Mouse (Mus musculus) liver, embryonic 14.5 days (tissue): ENCODE results near the gene Flt3. TPM values are rescaled to one million over a fixed set of nuclear protein-coding genes. Genes with fewer than 3 reads are reported as not detected.

ENCODE experiments used
- ATAC-seq: fragments of 200-750 bp; cut with Nextera tagmentation; 2 replicates; pipeline ENCODE4 v1.8.0; 2017; ENCODE audit warnings: moderate number of reproducible peaks, mild to moderate bottlenecking, moderate library complexity; ENCODE audit not compliant: insufficient read depth
- DNase-seq, 3 experiments: peaks; one replicate each; pipeline ENCODE4 v3.0.0-alpha.2; 2012 to 2013; ENCODE audit warnings: low read depth in 3 of 3, low spot score in 3 of 3
- H3K27ac ChIP-seq: fragments of 300-500 bp; sonication (generic); 2 replicates; pipeline ENCODE4 v1.5.1; 2014; ENCODE audit warnings: moderate library complexity, mild to moderate bottlenecking, control low read depth, inconsistent platforms
- H3K27me3 ChIP-seq: fragments of 300-500 bp; sonication (generic); 2 replicates; pipeline ENCODE4 v1.6.1; 2014; ENCODE audit warnings: mild to moderate bottlenecking, low read length, moderate library complexity; ENCODE audit not compliant: control insufficient read depth, insufficient read depth
- H3K36me3 ChIP-seq: fragments of 300-500 bp; sonication (generic); replicated peaks from 2 replicates; pipeline ENCODE4 v1.6.1; 2014; ENCODE audit warnings: low read depth; ENCODE audit not compliant: control insufficient read depth, insufficient read depth
- H3K4me1 ChIP-seq, 2 experiments: fragments of 200-500 bp in 1 of 2; fragments of 300-500 bp in 1 of 2; sonication (generic) in 1 of 2; replicated peaks; 2 replicates each; pipeline ENCODE4 v1.6.1; 2012 to 2014; ENCODE audit warnings: antibody characterized with exemption in 1 of 2, inconsistent platforms in 1 of 2, low read length in 1 of 2; ENCODE audit not compliant: control insufficient read depth in 2 of 2, insufficient read depth in 2 of 2
- H3K4me2 ChIP-seq: fragments of 300-500 bp; sonication (generic); 2 replicates; pipeline ENCODE4 v1.6.1; 2014; ENCODE audit warnings: low read depth, mild to moderate bottlenecking, control low read depth, moderate library complexity
- H3K4me3 ChIP-seq, 2 experiments: fragments of 200-500 bp in 1 of 2; fragments of 300-500 bp in 1 of 2; sonication (generic) in 1 of 2; 2 replicates each; pipeline ENCODE4 v1.5.1; 2012 to 2014; ENCODE audit warnings: low read depth in 2 of 2, low read length in 2 of 2, mild to moderate bottlenecking in 2 of 2, control low read depth in 1 of 2, inconsistent platforms in 1 of 2, moderate library complexity in 1 of 2; ENCODE audit not compliant: insufficient read depth in 1 of 2
- H3K9ac ChIP-seq: fragments of 300-500 bp; sonication (generic); replicated peaks from 2 replicates; pipeline ENCODE4 v1.6.1; 2014; ENCODE audit warnings: mild to moderate bottlenecking, control low read depth, moderate library complexity
- H3K9me3 ChIP-seq: fragments of 300-500 bp; sonication (generic); 2 replicates; pipeline ENCODE4 v1.6.1; 2016; ENCODE audit warnings: low read length, mixed read lengths; ENCODE audit not compliant: control insufficient read depth
- CTCF ChIP-seq: IDR thresholded peaks from 2 replicates; pipeline ENCODE4 v1.5.1; 2016; ENCODE audit warnings: antibody characterized with exemption, low read depth, control low read depth
- EP300 ChIP-seq: IDR thresholded peaks from 2 replicates; pipeline ENCODE4 v1.6.1; 2016; ENCODE audit warnings: antibody characterized with exemption, low read depth
- WGBS: fragments of 180-500 bp; shearing (Covaris S2); extraction: QIAGEN DNeasy Blood & Tissue Kit; methylation state at CpG from one replicate; pipeline ENCODE4 v1.1.7; 2014; ENCODE audit not compliant: insufficient replicate concordance; 5-methylcytosine and 5-hydroxymethylcytosine counted together
- polyA plus RNA-seq, 2 experiments: library from polyadenylated mRNA; depleted of rRNA in 1 of 2; stranded (reverse) in 1 of 2; unstranded in 1 of 2; fragments of >200 nt; fragmentation: Nextera tagmentation in 1 of 2; extraction: Ambion mirVana in 1 of 2; gene quantifications; 2 replicates each; pipeline versions ENCODE4 v1.2.1 to v1.2.3; 2012 to 2014

The Flt3 gene
- polyA plus RNA-seq, 2 experiments = 0.88 to 1.2 TPM

GRCm38 (mm10) chr5:147401024-147401423, 735 bp upstream of the Flt3 start:
- TF ChIP-seq EP300 = no peak
- no peak overlapping the region for H3K9ac ChIP-seq
- H3K4me2 ChIP-seq = no peak overlapping the region
- 31% methylated on average over 11 of the region's 11 CpGs for WGBS
- H3K9me3 ChIP-seq = no peaks in the 10 kb centered on the region
- H3K4me3 ChIP-seq = no peak overlapping the region
- no peaks in the 10 kb centered on the region for H3K36me3 ChIP-seq
- ATAC-seq = no peak
- no peaks in the 10 kb centered on the region for H3K4me1 ChIP-seq
- DNase-seq = no peak
- H3K27me3 ChIP-seq = peaks cover 35% of the 10 kb centered on the region
- H3K27ac ChIP-seq = no peak overlapping the region

GRCm38 (mm10) chr5:147400505-147400979, 253 bp upstream of the Flt3 start:
- H3K27me3 ChIP-seq = peaks cover 35% of the 10 kb centered on the region
- H3K4me3 ChIP-seq = peak overlapping the region in 1 of 2 experiments; percentile 18; a peak in 1 of 4 replicates
- 3% methylated on average over 17 of the region's 17 CpGs for WGBS
- no peak for DNase-seq
- H3K36me3 ChIP-seq = no peaks in the 10 kb centered on the region
- TF ChIP-seq EP300 (no peak), CTCF (no peak)
- no peak overlapping the region for H3K27ac ChIP-seq
- no peak overlapping the region for H3K9ac ChIP-seq
- no peaks in the 10 kb centered on the region for H3K9me3 ChIP-seq
- ATAC-seq = no peak
- H3K4me1 ChIP-seq = no peaks in the 10 kb centered on the region
- peak overlapping the region; percentile 43 for H3K4me2 ChIP-seq

GRCm38 (mm10) chr5:147395050-147395449, 5.2 kb downstream of the Flt3 start:
- H3K4me1 ChIP-seq = peaks cover 0 to 7% of the 10 kb centered on the region in 2 experiments; a peak in 2 of 4 replicates
- H3K27me3 ChIP-seq = peaks cover 16% of the 10 kb centered on the region
- no peaks in the 10 kb centered on the region for H3K36me3 ChIP-seq
- H3K27ac ChIP-seq = no peak overlapping the region
- no peak overlapping the region for H3K4me2 ChIP-seq
- TF ChIP-seq CTCF (peak; percentile 35; the same call in 1 of the 2 replicates), EP300 (no peak)
- no peak overlapping the region for H3K9ac ChIP-seq
- DNase-seq (no peak), ATAC-seq (no peak)
- no peaks in the 10 kb centered on the region; the same call in 1 of the 2 replicates for H3K9me3 ChIP-seq
- no peak overlapping the region for H3K4me3 ChIP-seq
- WGBS = 16% methylated on average over 1 of the region's 1 CpGs

GRCm38 (mm10) chr5:147392667-147393213, 7.5 kb downstream of the Flt3 start:
- no peak overlapping the region for H3K4me3 ChIP-seq
- ATAC-seq (no peak), DNase-seq (no peak)
- H3K36me3 ChIP-seq = no peaks in the 10 kb centered on the region
- TF ChIP-seq EP300 = no peak
- TF ChIP-seq CTCF = no peak
- no peaks in the 10 kb centered on the region; the same call in 1 of the 2 replicates for H3K9me3 ChIP-seq
- H3K9ac ChIP-seq = no peak overlapping the region
- H3K27me3 ChIP-seq = no peaks in the 10 kb centered on the region
- peaks cover 16 to 27% of the 10 kb centered on the region in 2 experiments for H3K4me1 ChIP-seq
- H3K27ac ChIP-seq = no peak overlapping the region
- WGBS = 21% methylated on average over 12 of the region's 12 CpGs
- H3K4me2 ChIP-seq = no peak overlapping the region

- H3K36me3 ChIP-seq = no peaks in the 10 kb centered on the region
- no peaks in the 10 kb centered on the region; the same call in 1 of the 2 replicates for H3K9me3 ChIP-seq
- DNase-seq (no peak), ATAC-seq (no peak)
- no peak overlapping the region for H3K4me3 ChIP-seq
- no peak overlapping the region for H3K9ac ChIP-seq
- H3K4me1 ChIP-seq = peaks cover 17 to 40% of the 10 kb centered on the region in 2 experiments
- 32% methylated on average over 2 of the region's 2 CpGs for WGBS
- no peak overlapping the region for H3K27ac ChIP-seq
- H3K4me2 ChIP-seq = no peak overlapping the region
- TF ChIP-seq EP300 (no peak), CTCF (no peak)
- no peaks in the 10 kb centered on the region for H3K27me3 ChIP-seq
Measured at GRCm38 (mm10) chr5:147390772-147391171, 9.5 kb downstream of the Flt3 start.
